Mouse (Mus musculus) lung, embryonic 16.5 days (tissue): ENCODE measurements around the gene Sf3a1. TPM values are rescaled to one million over a fixed set of nuclear protein-coding genes. Genes with fewer than 3 reads are reported as not detected.
A peak's percentile ranks its signal among the peaks of the same experiment; 100 is the strongest.

Experiments used
- ATAC-seq: fragments of 200-750 bp; cut with Nextera tagmentation; 2 replicates; pipeline ENCODE4 v1.8.0; 2017; ENCODE audit warnings: low read depth, mild to moderate bottlenecking, moderate library complexity
- H3K27ac ChIP-seq: fragments of 300-500 bp; sonication (generic); 2 replicates; pipeline ENCODE4 v1.5.1; 2014; ENCODE audit warnings: mild to moderate bottlenecking, control low read depth, low read length
- H3K27me3 ChIP-seq: fragments of 300-500 bp; sonication (generic); 2 replicates; pipeline ENCODE4 v1.6.1; 2014; ENCODE audit warnings: low read depth, low read length, mixed read lengths; ENCODE audit not compliant: control insufficient read depth, insufficient read depth
- H3K36me3 ChIP-seq: fragments of 300-500 bp; sonication (generic); 2 replicates; pipeline ENCODE4 v1.6.1; 2014; ENCODE audit warnings: low read length; ENCODE audit not compliant: control insufficient read depth, insufficient read depth
- H3K4me1 ChIP-seq: fragments of 300-500 bp; sonication (generic); replicated peaks from 2 replicates; pipeline ENCODE4 v1.6.1; 2014; ENCODE audit warnings: low read length, mixed read lengths; ENCODE audit not compliant: control insufficient read depth, insufficient read depth
- H3K4me2 ChIP-seq: fragments of 300-500 bp; sonication (generic); 2 replicates; pipeline ENCODE4 v1.6.1; 2014; ENCODE audit warnings: low read depth, low read length, control low read depth
- H3K4me3 ChIP-seq: fragments of 300-500 bp; sonication (generic); 2 replicates; pipeline ENCODE4 v1.5.1; 2014; ENCODE audit warnings: mild to moderate bottlenecking, low read length, control low read depth
- H3K9ac ChIP-seq: fragments of 300-500 bp; sonication (generic); 2 replicates; pipeline ENCODE4 v1.6.1; 2014; ENCODE audit warnings: low read length, control low read depth
- H3K9me3 ChIP-seq: fragments of 300-500 bp; sonication (generic); 2 replicates; pipeline ENCODE4 v1.6.1; 2016; ENCODE audit warnings: low read length; ENCODE audit not compliant: control insufficient read depth
- WGBS: fragments of 180-500 bp; shearing (Covaris S2); extraction: QIAGEN DNeasy Blood & Tissue Kit; methylation state at CpG from one replicate; pipeline ENCODE4 v1.1.7; 2014; 5-methylcytosine and 5-hydroxymethylcytosine counted together
- polyA plus RNA-seq: library from polyadenylated mRNA; unstranded; fragments of >200 nt; fragmentation: Nextera tagmentation; extraction: Ambion mirVana; gene quantifications from 2 replicates; pipeline ENCODE4 v1.2.1, GENCODE M21; 2015

Sf3a1 gene
- polyA plus RNA-seq, 1 experiment from 2014 or later: 48.9 TPM

GRCm38 (mm10) chr11:4134400-4134799 is 25.8 kb upstream of the Sf3a1 start:
- H3K27me3 ChIP-seq: no peaks in the 10 kb centered on the region
- peaks cover 10% of the 10 kb centered on the region for H3K4me1 ChIP-seq
- H3K36me3 ChIP-seq: no peaks in the 10 kb centered on the region
- H3K9ac ChIP-seq: peak overlapping the region; percentile 51
- H3K4me3 ChIP-seq: no peak overlapping the region
- 0 out of 2 replicates have a peak overlapping the region, but pooled peaks have one; percentile 16 for H3K4me2 ChIP-seq
- H3K9me3 ChIP-seq: peaks cover 3% of the 10 kb centered on the region; the same call in 1 of the 2 replicates
- H3K27ac ChIP-seq: no peak overlapping the region
- ATAC-seq: no peak
- WGBS: 54% methylated on average over 6 of the region's 6 CpGs

- Histone ChIP-seq H3K9ac (peak within 1 kb of the TSS; percentile 98), H3K4me1 (peaks cover 10% of the 10 kb centered on the region), H3K36me3 (peaks cover 7% of the 10 kb centered on the region), H3K27ac (peak within 1 kb of the TSS; percentile 79), H3K4me3 (peak within 1 kb of the TSS; percentile 90), H3K9me3 (peaks cover 3% of the 10 kb centered on the region; the same call in 1 of the 2 replicates), H3K4me2 (peak within 1 kb of the TSS; percentile 95), H3K27me3 (no peaks in the 10 kb centered on the region)
- ATAC-seq: peak; percentile 97
- WGBS: under 1% methylated on average over 64 of the region's 66 CpGs
Measured at GRCm38 (mm10) chr11:4134986-4135935, 24.9 kb upstream of the Sf3a1 start, which contains the start of gene Rnf215. TSS of gene Rnf215 (plus strand) at chr11:4135202.

DNA sequence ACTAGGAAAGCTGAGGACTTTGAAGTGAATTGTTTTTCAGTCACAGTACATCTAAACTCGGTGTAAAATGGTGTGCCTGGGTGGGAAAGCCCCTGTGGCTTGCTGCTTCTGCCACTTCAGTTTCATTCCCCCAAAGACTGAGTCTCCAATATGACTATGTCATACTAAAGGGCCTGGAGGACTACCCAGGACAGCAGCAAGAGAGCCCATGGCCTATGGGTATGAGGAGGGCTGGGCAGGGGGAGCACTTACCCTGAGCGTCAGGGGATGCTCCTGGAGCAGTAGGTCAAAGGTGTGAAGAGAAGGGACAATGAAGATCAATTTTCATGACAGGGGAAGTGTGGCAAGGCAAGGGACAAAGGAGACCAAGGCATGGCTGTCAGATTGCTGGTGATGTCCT is 21.2 kb upstream of the Sf3a1 start:
- 69% methylated on average over 2 of the region's 2 CpGs for WGBS

DNA sequence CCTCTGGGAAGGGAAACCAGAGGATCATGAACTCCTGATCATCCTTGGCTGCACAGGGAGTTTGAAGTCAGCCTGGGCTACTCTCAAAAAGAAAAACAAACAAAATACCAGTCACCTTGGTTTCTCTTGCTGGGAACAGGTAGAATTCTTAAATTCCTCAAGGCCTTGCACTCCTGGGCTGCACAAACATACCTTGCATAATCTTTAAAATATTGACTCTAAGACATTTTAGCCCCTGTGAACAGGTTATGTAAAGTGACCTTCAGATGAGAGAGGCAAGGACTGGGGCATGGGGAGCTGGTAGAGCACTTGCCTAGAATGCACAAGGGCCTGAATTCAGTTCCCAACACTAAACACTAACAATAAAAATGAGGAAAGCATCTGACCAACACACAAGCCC is 18.6 kb upstream of the Sf3a1 start:
- Histone ChIP-seq H3K36me3 (peaks cover 29% of the 10 kb centered on the region), H3K9me3 (no peaks in the 10 kb centered on the region), H3K4me1 (peaks cover under 1% of the 10 kb centered on the region; the same call in 1 of the 2 replicates), H3K27me3 (no peaks in the 10 kb centered on the region), H3K27ac (peak overlapping the region; percentile 82), H3K9ac (no peak overlapping the region), H3K4me2 (no peak overlapping the region), H3K4me3 (no peak overlapping the region)
- peak; percentile 77 for ATAC-seq

More for the DNA sequence above, 21.2 kb upstream of the Sf3a1 start:
- Histone ChIP-seq H3K27ac (no peak overlapping the region), H3K4me3 (no peak overlapping the region), H3K36me3 (peaks cover 29% of the 10 kb centered on the region), H3K27me3 (no peaks in the 10 kb centered on the region), H3K4me1 (peaks cover 10% of the 10 kb centered on the region), H3K4me2 (no peak overlapping the region), H3K9me3 (no peaks in the 10 kb centered on the region), H3K9ac (no peak overlapping the region)
- ATAC-seq: no peak

- Histone ChIP-seq H3K4me2 (no peak overlapping the region), H3K9me3 (no peaks in the 10 kb centered on the region), H3K9ac (no peak overlapping the region), H3K36me3 (peaks cover 29% of the 10 kb centered on the region), H3K4me3 (no peak overlapping the region), H3K4me1 (no peaks in the 10 kb centered on the region; the same call in 1 of the 2 replicates), H3K27me3 (no peaks in the 10 kb centered on the region), H3K27ac (peak overlapping the region; percentile 82)
- 88% methylated on average over 4 of the region's 4 CpGs for WGBS
- ATAC-seq: no peak
Measured at GRCm38 (mm10) chr11:4142352-4142751, 17.8 kb upstream of the Sf3a1 start.

DNA sequence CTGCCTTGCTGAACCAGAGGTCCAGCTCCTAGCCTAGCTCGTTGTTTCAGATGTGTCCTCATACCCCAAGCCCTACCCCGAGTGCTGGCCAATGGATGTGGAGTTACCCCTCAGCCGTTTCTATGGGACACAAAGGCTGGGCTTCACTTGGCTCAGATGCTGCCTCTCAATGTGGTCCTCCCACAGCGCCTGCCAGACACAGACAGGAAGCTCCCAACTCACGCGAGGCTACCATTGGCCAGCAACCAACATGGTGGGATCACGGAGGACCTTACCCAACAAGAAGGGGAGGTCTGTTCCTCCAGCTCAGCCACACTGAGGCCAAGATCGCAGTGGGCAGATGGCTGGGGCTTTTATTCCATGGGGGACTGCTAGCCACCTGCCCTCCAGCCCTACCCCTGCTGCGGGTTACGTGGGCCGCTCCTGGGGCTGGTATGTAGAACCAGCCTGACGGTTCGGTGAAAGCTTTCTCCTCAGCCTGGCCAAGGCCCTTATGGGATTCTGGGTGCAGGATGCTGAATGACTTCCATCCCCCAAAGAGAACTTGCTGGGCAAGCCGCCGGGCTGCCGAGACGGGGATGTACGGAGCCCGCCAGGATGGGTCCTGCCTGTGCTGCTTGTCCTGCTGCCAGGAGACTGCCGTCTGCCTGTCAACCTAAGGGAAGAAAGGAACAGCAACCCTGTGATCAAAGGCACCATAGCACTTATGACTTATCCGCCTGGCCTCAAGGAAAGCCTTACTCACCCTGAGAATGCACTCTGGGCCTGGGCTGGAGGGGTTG is 16.7 kb upstream of the Sf3a1 start:
- WGBS: 85% methylated on average over 21 of the region's 21 CpGs
- H3K36me3 ChIP-seq: peaks cover 29% of the 10 kb centered on the region

GRCm38 (mm10) chr11:4146381-4146780 is 13.8 kb upstream of the Sf3a1 start:
- no peak overlapping the region for H3K4me3 ChIP-seq
- peaks cover 17% of the 10 kb centered on the region for H3K36me3 ChIP-seq
- H3K4me2 ChIP-seq: no peak overlapping the region
- 76% methylated on average over 6 of the region's 6 CpGs for WGBS
- no peak overlapping the region for H3K9ac ChIP-seq
- no peaks in the 10 kb centered on the region; the same call in 1 of the 2 replicates for H3K4me1 ChIP-seq
- no peaks in the 10 kb centered on the region for H3K27me3 ChIP-seq
- ATAC-seq: no peak
- H3K27ac ChIP-seq: no peak overlapping the region
- no peaks in the 10 kb centered on the region for H3K9me3 ChIP-seq

More for the DNA sequence above, 16.7 kb upstream of the Sf3a1 start:
- H3K27ac ChIP-seq: no peak overlapping the region
- H3K4me1 ChIP-seq: no peaks in the 10 kb centered on the region; the same call in 1 of the 2 replicates
- no peak overlapping the region for H3K4me3 ChIP-seq
- no peaks in the 10 kb centered on the region for H3K9me3 ChIP-seq
- no peak overlapping the region for H3K9ac ChIP-seq
- no peak for ATAC-seq
- no peaks in the 10 kb centered on the region for H3K27me3 ChIP-seq
- H3K4me2 ChIP-seq: no peak overlapping the region

DNA sequence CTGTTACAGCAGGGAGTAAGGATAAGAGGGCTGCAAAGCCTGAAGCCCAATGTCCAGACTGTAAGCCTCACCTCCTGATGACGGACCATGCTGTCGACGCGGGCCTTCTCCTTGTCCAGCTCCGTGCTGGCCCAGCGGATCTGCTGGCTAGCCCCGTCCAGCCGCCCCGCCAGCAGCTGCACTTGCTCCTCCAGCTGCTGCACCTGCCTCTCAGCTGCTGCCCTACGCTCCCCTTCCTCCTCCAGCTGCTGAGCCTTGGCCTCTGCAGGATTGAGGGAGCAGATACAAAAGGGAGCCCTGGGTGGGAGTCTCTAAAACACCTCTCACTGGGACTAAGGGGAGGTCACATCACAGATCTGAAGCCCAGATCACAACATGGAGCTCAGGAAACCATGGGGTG is 13.1 kb upstream of the Sf3a1 start:
- Histone ChIP-seq H3K9ac (no peak overlapping the region), H3K27me3 (no peaks in the 10 kb centered on the region), H3K36me3 (peaks cover 12% of the 10 kb centered on the region; the same call in 1 of the 2 replicates), H3K27ac (no peak overlapping the region), H3K4me1 (no peaks in the 10 kb centered on the region), H3K4me3 (no peak overlapping the region), H3K9me3 (no peaks in the 10 kb centered on the region), H3K4me2 (no peak overlapping the region)
- WGBS: 78% methylated on average over 10 of the region's 10 CpGs
- no peak for ATAC-seq

DNA sequence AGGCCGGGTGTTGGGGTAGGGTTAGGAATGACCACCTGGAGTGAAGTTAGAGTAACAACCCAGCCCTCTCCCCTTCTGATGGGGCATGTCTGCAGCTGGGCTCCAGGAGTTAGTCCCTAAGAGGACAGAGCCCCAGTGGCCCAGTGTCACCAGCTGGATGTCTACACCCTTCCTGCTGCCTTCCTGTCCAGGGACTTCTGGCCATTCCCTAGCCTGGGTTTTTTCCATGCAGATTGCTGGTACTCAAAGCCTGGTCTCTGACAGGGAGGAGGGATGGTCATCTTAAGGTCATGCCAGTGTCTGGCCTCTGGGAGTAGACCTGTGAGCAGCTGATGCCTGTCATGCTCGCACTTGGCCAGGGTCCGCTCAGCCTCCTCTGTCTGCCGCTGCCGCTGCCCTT is 12.0 kb upstream of the Sf3a1 start:
- no peak overlapping the region for H3K4me3 ChIP-seq
- no peaks in the 10 kb centered on the region for H3K27me3 ChIP-seq
- no peaks in the 10 kb centered on the region for H3K4me1 ChIP-seq
- no peak overlapping the region for H3K27ac ChIP-seq
- no peaks in the 10 kb centered on the region for H3K9me3 ChIP-seq
- ATAC-seq: no peak
- H3K36me3 ChIP-seq: peaks cover 3% of the 10 kb centered on the region; the same call in 1 of the 2 replicates
- no peak overlapping the region for H3K4me2 ChIP-seq
- no peak overlapping the region for H3K9ac ChIP-seq
- 87% methylated on average over 5 of the region's 5 CpGs for WGBS
